ENCODE assay signal across 8 mouse cellular contexts in genomic region chr13:33935465-33936181, GRCm38 (mm10). TPM values are rescaled to one million over a fixed set of nuclear protein-coding genes. Genes with fewer than 3 reads are reported as not detected.
DNase-seq lines count a peak whose midpoint lies in the region; ATAC-seq lines count a peak whose summit lies in the region.

No protein-coding gene starts in this region.

- intact Hi-C loops in left cerebral cortex, postnatal 14 days (cut with DNase I), result no loop called here

- no peak for ATAC-seq in CD4-positive, CD25-positive, alpha-beta regulatory T cell, adult 4 months
- peak; percentile 60 for ATAC-seq in inflammation-experienced regulatory T-cells, adult 6 months
- peak; percentile 67 for ATAC-seq in megakaryocyte-erythroid progenitor cell, adult 5-6 weeks (replicated peaks; ENCODE audit: low FRiP score, low TSS enrichment, poor library complexity, severe bottlenecking)

- peak; percentile 20 for DNase-seq in CD4-positive, CD25-positive, alpha-beta regulatory T cell, adult 2 months (ENCODE audit: low read depth, low spot score)
- peak; percentile 68 for DNase-seq in embryo, embryonic 10.5 days (ENCODE audit: low spot score)
- peak; percentile 70 for DNase-seq in gastrocnemius, postnatal 25 days
- peak; percentile 48 to 62 for DNase-seq in left cerebral cortex, postnatal 14 days (ENCODE audit: low spot score in 2 of 2)
- DNase-seq in skeletal muscle tissue, adult 2 months (ENCODE audit: low read depth, low spot score), result peak; percentile 71

RNA-seq across cellular contexts. Expression of gene Nqo2, which starts 28.9 kb away (rescaled TPM):
- polyA plus RNA-seq in CD4-positive, CD25-positive, alpha-beta regulatory T cell, adult 4 months (2017; shearing (Covaris generic)), result 1 to 10 TPM; 6.9 to 9.8 TPM
- 10 to 100 TPM; 14.6 to 15.6 TPM for total RNA-seq in gastrocnemius, postnatal 25 days (2021)
- 10 to 100 TPM; 10.3 to 21.3 (median 10.4) TPM for polyA plus RNA-seq in inflammation-experienced regulatory T-cells, adult 6 months (2017; shearing (Covaris generic))
- total RNA-seq in left cerebral cortex, postnatal 14 days (2021), result 1 to 10 TPM; 5.2 to 6.2 TPM
- 15.8 and 26.2 TPM in 2 replicates for total RNA-seq in megakaryocyte-erythroid progenitor cell, adult 5-6 weeks (2014; fragmentation: Nextera tagmentation)
- 30.6 and 31.5 TPM in 2 replicates for total RNA-seq in megakaryocyte-erythroid progenitor cell, adult 5-6 weeks (2017)

RNA-seq across cellular contexts. Expression of gene Serpinb6c, which starts 30.1 kb away (rescaled TPM):
- under 1 TPM in 1 of 2 experiments, not detected in 1; 0.48 TPM for polyA plus RNA-seq in CD4-positive, CD25-positive, alpha-beta regulatory T cell, adult 4 months (2017; shearing (Covaris generic))
- under 1 TPM in 1 of 2 experiments, not detected in 1; 0.20 TPM for total RNA-seq in gastrocnemius, postnatal 25 days (2021)
- polyA plus RNA-seq in inflammation-experienced regulatory T-cells, adult 6 months (2017; shearing (Covaris generic)), result not detected
- total RNA-seq in left cerebral cortex, postnatal 14 days (2021), result 1 to 10 TPM; 1.0 to 1.1 TPM
- total RNA-seq in megakaryocyte-erythroid progenitor cell, adult 5-6 weeks (2014; fragmentation: Nextera tagmentation), result not detected in 2 replicates
- not detected in 2 replicates for total RNA-seq in megakaryocyte-erythroid progenitor cell, adult 5-6 weeks (2017)

Comparison
In these comparisons a context has a peak if more than half of its experiments do, and no peak if none do; other contexts are left out.
1. DNase-seq: peak in every context shown above with its lines; median percentile 71 in skeletal muscle tissue, adult 2 months; 70 in gastrocnemius, postnatal 25 days; 68 in embryo, embryonic 10.5 days; 55 in left cerebral cortex, postnatal 14 days; 20 in CD4-positive, CD25-positive, alpha-beta regulatory T cell, adult 2 months.